Mouse (Mus musculus) neural tube, embryonic 12.5 days (tissue): Measurements from ENCODE around the gene Ank2. TPM values are rescaled to one million over a fixed set of nuclear protein-coding genes. Genes with fewer than 3 reads are reported as not detected.

Experiments used
- ATAC-seq: fragments of 200-750 bp; cut with Nextera tagmentation; 2 replicates; pipeline ENCODE4 v1.8.0; 2017; ENCODE audit warnings: low read depth, mild to moderate bottlenecking, moderate TSS enrichment, moderate library complexity; ENCODE audit not compliant: low FRiP score
- H3K27ac ChIP-seq: fragments of 300-500 bp; sonication (generic); 2 replicates; pipeline ENCODE4 v1.5.1; 2016
- H3K27me3 ChIP-seq: fragments of 300-500 bp; sonication (generic); replicated peaks from 2 replicates; pipeline ENCODE4 v1.6.1; 2016; ENCODE audit warnings: mild to moderate bottlenecking
- H3K36me3 ChIP-seq: fragments of 300-500 bp; sonication (generic); 2 replicates; pipeline ENCODE4 v1.6.1; 2016; ENCODE audit warnings: mild to moderate bottlenecking
- H3K4me1 ChIP-seq: fragments of 300-500 bp; sonication (generic); 2 replicates; pipeline ENCODE4 v1.6.1; 2016
- H3K4me2 ChIP-seq: fragments of 300-500 bp; sonication (generic); replicated peaks from 2 replicates; pipeline ENCODE4 v1.6.1; 2016; ENCODE audit warnings: mild to moderate bottlenecking
- H3K4me3 ChIP-seq: fragments of 300-500 bp; sonication (generic); 2 replicates; pipeline ENCODE4 v1.5.1; 2016
- H3K9ac ChIP-seq: fragments of 300-500 bp; sonication (generic); 2 replicates; pipeline ENCODE4 v1.6.1; 2016; ENCODE audit warnings: mild to moderate bottlenecking
- H3K9me3 ChIP-seq: fragments of 300-500 bp; sonication (generic); 2 replicates; pipeline ENCODE4 v1.6.1; 2016; ENCODE audit warnings: mild to moderate bottlenecking
- WGBS: fragments of 180-500 bp; shearing (Covaris S2); methylation state at CpG from one replicate; pipeline ENCODE4 v1.1.7; 2016; 5-methylcytosine and 5-hydroxymethylcytosine counted together
- polyA plus RNA-seq: library from polyadenylated mRNA; unstranded; fragments of >200 nt; fragmentation: Nextera tagmentation; extraction: Ambion mirVana; gene quantifications from 2 replicates; pipeline ENCODE4 v1.2.1, GENCODE M21; 2016

The Ank2 gene
- polyA plus RNA-seq, 1 experiment from 2014 or later = 95.2 TPM

GRCm38 (mm10) chr3:126962326-126962725 is 536.8 kb downstream of the Ank2 start:
- no peaks in the 10 kb centered on the region for H3K27me3 ChIP-seq
- no peak overlapping the region for H3K27ac ChIP-seq
- H3K36me3 ChIP-seq = peaks cover 50% of the 10 kb centered on the region
- H3K4me1 ChIP-seq = no peaks in the 10 kb centered on the region
- no peaks in the 10 kb centered on the region for H3K9me3 ChIP-seq
- ATAC-seq = no peak
- H3K9ac ChIP-seq = no peak overlapping the region
- no peak overlapping the region for H3K4me2 ChIP-seq
- H3K4me3 ChIP-seq = no peak overlapping the region
- WGBS = 96% methylated on average over 8 of the region's 8 CpGs

- Histone ChIP-seq H3K9me3 (no peaks in the 10 kb centered on the region), H3K36me3 (peaks cover 51% of the 10 kb centered on the region), H3K4me2 (no peak overlapping the region), H3K9ac (no peak overlapping the region), H3K27ac (no peak overlapping the region), H3K4me3 (no peak overlapping the region), H3K27me3 (no peaks in the 10 kb centered on the region), H3K4me1 (no peaks in the 10 kb centered on the region)
- 41% methylated on average over 1 of the region's 1 CpGs for WGBS
- ATAC-seq = no peak
Observed at GRCm38 (mm10) chr3:126952698-126953097, 546.5 kb downstream of the Ank2 start.

GRCm38 (mm10) chr3:126946591-126946990 is 552.6 kb downstream of the Ank2 start:
- WGBS = 96% methylated on average over 10 of the region's 10 CpGs

GRCm38 (mm10) chr3:126944838-126945237 is 554.3 kb downstream of the Ank2 start:
- no peak for ATAC-seq
- no peaks in the 10 kb centered on the region for H3K4me1 ChIP-seq
- H3K4me2 ChIP-seq = no peak overlapping the region
- H3K36me3 ChIP-seq = peaks cover 83% of the 10 kb centered on the region
- H3K4me3 ChIP-seq = no peak overlapping the region
- H3K27ac ChIP-seq = no peak overlapping the region
- H3K27me3 ChIP-seq = no peaks in the 10 kb centered on the region
- WGBS = 72% methylated on average over 4 of the region's 4 CpGs
- no peak overlapping the region for H3K9ac ChIP-seq
- H3K9me3 ChIP-seq = no peaks in the 10 kb centered on the region

More at GRCm38 (mm10) chr3:126946591-126946990, 552.6 kb downstream of the Ank2 start:
- Histone ChIP-seq H3K4me1 (no peaks in the 10 kb centered on the region), H3K27ac (no peak overlapping the region), H3K36me3 (peaks cover 85% of the 10 kb centered on the region), H3K9me3 (no peaks in the 10 kb centered on the region), H3K9ac (no peak overlapping the region), H3K27me3 (no peaks in the 10 kb centered on the region), H3K4me3 (no peak overlapping the region), H3K4me2 (no peak overlapping the region)
- ATAC-seq = no peak

GRCm38 (mm10) chr3:126944081-126944480 is 555.1 kb downstream of the Ank2 start:
- 80% methylated on average over 11 of the region's 11 CpGs for WGBS
- H3K9me3 ChIP-seq = no peaks in the 10 kb centered on the region
- no peaks in the 10 kb centered on the region for H3K27me3 ChIP-seq
- ATAC-seq = no peak
- H3K9ac ChIP-seq = no peak overlapping the region
- no peaks in the 10 kb centered on the region for H3K4me1 ChIP-seq
- no peak overlapping the region for H3K4me2 ChIP-seq
- H3K27ac ChIP-seq = no peak overlapping the region
- no peak overlapping the region for H3K4me3 ChIP-seq
- peaks cover 79% of the 10 kb centered on the region for H3K36me3 ChIP-seq

GRCm38 (mm10) chr3:126940452-126940851 is 558.7 kb downstream of the Ank2 start:
- 86% methylated on average over 5 of the region's 5 CpGs for WGBS
- no peak for ATAC-seq

GRCm38 (mm10) chr3:126931884-126932506 is 567.2 kb downstream of the Ank2 start:
- Histone ChIP-seq H3K27ac (no peak overlapping the region), H3K4me2 (no peak overlapping the region), H3K27me3 (no peaks in the 10 kb centered on the region), H3K9me3 (no peaks in the 10 kb centered on the region), H3K9ac (no peak overlapping the region), H3K4me3 (no peak overlapping the region), H3K4me1 (no peaks in the 10 kb centered on the region), H3K36me3 (peaks cover 66% of the 10 kb centered on the region)
- 77% methylated on average over 4 of the region's 4 CpGs for WGBS
- ATAC-seq = 0 out of 2 replicates have a peak, but pooled peaks have one; percentile 25

More at GRCm38 (mm10) chr3:126940452-126940851, 558.7 kb downstream of the Ank2 start:
- Histone ChIP-seq H3K4me3 (no peak overlapping the region), H3K4me2 (no peak overlapping the region), H3K27me3 (no peaks in the 10 kb centered on the region), H3K27ac (no peak overlapping the region), H3K36me3 (peaks cover 65% of the 10 kb centered on the region), H3K9ac (no peak overlapping the region), H3K9me3 (no peaks in the 10 kb centered on the region), H3K4me1 (no peaks in the 10 kb centered on the region)

- no peak overlapping the region for H3K4me3 ChIP-seq
- 84% methylated on average over 12 of the region's 12 CpGs for WGBS
- H3K4me2 ChIP-seq = no peak overlapping the region
- no peaks in the 10 kb centered on the region for H3K27me3 ChIP-seq
- peaks cover 25% of the 10 kb centered on the region for H3K36me3 ChIP-seq
- no peaks in the 10 kb centered on the region for H3K4me1 ChIP-seq
- no peak overlapping the region for H3K9ac ChIP-seq
- no peaks in the 10 kb centered on the region for H3K9me3 ChIP-seq
- no peak overlapping the region for H3K27ac ChIP-seq
- ATAC-seq = no peak
Observed at GRCm38 (mm10) chr3:126923575-126924382, 575.4 kb downstream of the Ank2 start.

- Histone ChIP-seq H3K27me3 (no peaks in the 10 kb centered on the region), H3K27ac (no peak overlapping the region), H3K4me1 (no peaks in the 10 kb centered on the region), H3K9me3 (no peaks in the 10 kb centered on the region), H3K9ac (no peak overlapping the region), H3K36me3 (peaks cover 17% of the 10 kb centered on the region), H3K4me2 (no peak overlapping the region), H3K4me3 (no peak overlapping the region)
- no peak for ATAC-seq
- 86% methylated on average over 3 of the region's 3 CpGs for WGBS
Observed at GRCm38 (mm10) chr3:126921941-126922340, 577.2 kb downstream of the Ank2 start.

GRCm38 (mm10) chr3:126920296-126920695 is 578.9 kb downstream of the Ank2 start:
- Histone ChIP-seq H3K27ac (no peak overlapping the region), H3K9me3 (no peaks in the 10 kb centered on the region), H3K4me1 (no peaks in the 10 kb centered on the region), H3K4me2 (no peak overlapping the region), H3K9ac (no peak overlapping the region), H3K27me3 (no peaks in the 10 kb centered on the region), H3K36me3 (peaks cover 17% of the 10 kb centered on the region), H3K4me3 (no peak overlapping the region)
- no peak for ATAC-seq
- 88% methylated on average over 3 of the region's 3 CpGs for WGBS

GRCm38 (mm10) chr3:126918805-126919473 is 580.2 kb downstream of the Ank2 start:
- Histone ChIP-seq H3K4me2 (no peak overlapping the region), H3K9ac (no peak overlapping the region), H3K27ac (no peak overlapping the region), H3K4me3 (no peak overlapping the region), H3K4me1 (no peaks in the 10 kb centered on the region), H3K9me3 (no peaks in the 10 kb centered on the region), H3K27me3 (no peaks in the 10 kb centered on the region), H3K36me3 (peaks cover 17% of the 10 kb centered on the region)
- ATAC-seq = no peak
- WGBS = 91% methylated on average over 10 of the region's 10 CpGs

GRCm38 (mm10) chr3:126916381-126916780 is 582.8 kb downstream of the Ank2 start:
- Histone ChIP-seq H3K9me3 (no peaks in the 10 kb centered on the region), H3K4me1 (no peaks in the 10 kb centered on the region), H3K36me3 (0 out of 2 replicates have a peak, but pooled peaks cover 2% of the 10 kb centered on the region), H3K9ac (no peak overlapping the region), H3K4me2 (no peak overlapping the region), H3K27me3 (no peaks in the 10 kb centered on the region), H3K27ac (no peak overlapping the region), H3K4me3 (no peak overlapping the region)
- no peak for ATAC-seq
